Mouse (Mus musculus): ENCODE measurements around the gene Lamb1.

DNA sequence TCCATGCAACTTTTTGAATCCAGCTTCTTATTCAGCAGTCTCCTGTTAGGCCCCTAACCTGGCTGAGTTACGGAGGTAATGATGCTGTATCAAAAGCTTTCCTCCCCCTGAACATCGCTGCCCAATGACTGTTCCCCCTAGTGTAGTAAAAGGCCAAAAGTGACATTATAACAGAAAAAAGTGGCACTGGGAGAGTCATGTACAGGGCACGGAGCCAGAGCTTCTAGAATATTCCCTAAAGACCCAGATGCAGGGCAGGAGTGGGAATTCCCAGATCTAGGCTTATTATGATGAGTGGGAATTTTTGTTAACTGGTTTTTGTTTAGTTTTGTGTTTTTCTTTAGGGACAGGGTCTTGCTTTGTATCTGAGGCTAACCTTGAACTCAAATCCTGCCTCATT is 34.1 kb downstream of the Lamb1 start:
- no peak for TF ChIP-seq CTCF (IDR thresholded peaks at IDR 0.05; ENCODE audit: low read depth, low read length)
- no peak for TF ChIP-seq POLR2A (IDR thresholded peaks at IDR 0.05; ENCODE audit: insufficient read depth, low read length)
- no peak for TF ChIP-seq EP300 (IDR thresholded peaks at IDR 0.05; ENCODE audit: insufficient read depth, low read depth, low read length)
